Mouse (Mus musculus) CH12.LX (cell line): ENCODE measurements around the gene Thoc5. TPM values are rescaled to one million over a fixed set of nuclear protein-coding genes. Genes with fewer than 3 reads are reported as not detected.
A peak's percentile ranks its signal among the peaks of the same experiment; 100 is the strongest.

Experiments
- DNase-seq: peaks from one replicate; pipeline ENCODE4 v3.0.0-alpha.2; 2013; ENCODE audit errors: extremely low read depth
- H3K27ac ChIP-seq: 2 replicates; pipeline ENCODE4 v1.5.1; 2012; ENCODE audit warnings: low read depth, mild to moderate bottlenecking, control low read depth, moderate library complexity; ENCODE audit not compliant: insufficient read depth
- H3K27me3 ChIP-seq: replicated peaks from 2 replicates; pipeline ENCODE3; 2012; ENCODE audit warnings: inconsistent platforms
- H3K36me3 ChIP-seq, 2 experiments: replicated peaks in 1 of 2; 2 replicates each; pipeline versions ENCODE3 to v1.6.1; 2012; ENCODE audit warnings: inconsistent platforms in 1 of 2, low read length in 1 of 2, mild to moderate bottlenecking in 1 of 2, mixed read lengths in 1 of 2, moderate library complexity in 1 of 2; ENCODE audit not compliant: control insufficient read depth in 1 of 2, insufficient read depth in 1 of 2
- H3K4me1 ChIP-seq, 2 experiments: 2 replicates each; pipeline ENCODE4 v1.6.1; 2012; ENCODE audit warnings: inconsistent platforms in 1 of 2, moderate library complexity in 1 of 2; ENCODE audit not compliant: insufficient read depth in 2 of 2, control insufficient read depth in 1 of 2
- H3K4me2 ChIP-seq: 2 replicates; pipeline ENCODE4 v1.6.1; 2012; ENCODE audit warnings: low read depth, mild to moderate bottlenecking, control low read depth; ENCODE audit not compliant: poor library complexity, insufficient read depth, severe bottlenecking
- H3K4me3 ChIP-seq, 3 experiments: fragments of 150-350 bp in 1 of 3; sonication (generic) in 1 of 3; replicated peaks in 1 of 3; 2 replicates each; pipeline versions ENCODE3 to v1.5.1; 2011 to 2012; ENCODE audit warnings: low read depth in 2 of 3, low read length in 2 of 3, mild to moderate bottlenecking in 2 of 3, moderate library complexity in 2 of 3, control low read depth in 1 of 3, improper control_type of control experiment in 1 of 3, inconsistent platforms in 1 of 3, mixed read lengths in 1 of 3; ENCODE audit not compliant: poor library complexity in 1 of 3
- H3K79me2 ChIP-seq: replicated peaks from 2 replicates; pipeline ENCODE4 v1.6.1; 2012; ENCODE audit warnings: mild to moderate bottlenecking, moderate library complexity; ENCODE audit not compliant: control insufficient read depth, poor library complexity, insufficient read depth, severe bottlenecking; ENCODE audit errors: extremely low read depth
- H3K9ac ChIP-seq: 2 replicates; pipeline ENCODE4 v1.6.1; 2012; ENCODE audit warnings: low read depth, mild to moderate bottlenecking, control low read depth, moderate library complexity; ENCODE audit not compliant: insufficient read depth
- H3K9me3 ChIP-seq: replicated peaks from 2 replicates; pipeline ENCODE3; 2012; ENCODE audit warnings: low read length, inconsistent platforms, mixed read lengths
- BHLHE40 ChIP-seq: IDR thresholded peaks from 2 replicates; pipeline ENCODE4 v1.6.1; 2011; ENCODE audit warnings: mild to moderate bottlenecking, low read depth, low read length, improper control_type of control experiment
- CHD2 ChIP-seq: IDR thresholded peaks from 2 replicates; pipeline ENCODE4 v1.6.1; 2011; ENCODE audit warnings: low read length, improper control_type of control experiment
- CTCF ChIP-seq, 2 experiments: IDR thresholded peaks in 1 of 2; conservative IDR thresholded peaks in 1 of 2; 2 replicates each; pipeline ENCODE4 v1.5.1; 2011 to 2012; ENCODE audit warnings: low read depth in 2 of 2, low read length in 2 of 2, improper control_type of control experiment in 1 of 2, inconsistent platforms in 1 of 2, mild to moderate bottlenecking in 1 of 2, moderate library complexity in 1 of 2
- E2F4 ChIP-seq: IDR thresholded peaks from 2 replicates; pipeline ENCODE4 v1.6.1; 2011; ENCODE audit warnings: low read depth, low read length, improper control_type of control experiment; ENCODE audit not compliant: insufficient replicate concordance
- ELF1 ChIP-seq: IDR thresholded peaks from 2 replicates; pipeline ENCODE4 v1.6.1; 2014; ENCODE audit warnings: low read depth, mild to moderate bottlenecking, inconsistent platforms, low read length, improper control_type of control experiment
- EP300 ChIP-seq: IDR thresholded peaks from 2 replicates; pipeline ENCODE4 v1.6.1; 2011; ENCODE audit warnings: low read length, improper control_type of control experiment
- ETS1 ChIP-seq: conservative IDR thresholded peaks from 2 replicates; pipeline ENCODE4 v1.6.1; 2012; ENCODE audit warnings: low read depth, mild to moderate bottlenecking, inconsistent platforms, low read length, improper control_type of control experiment, moderate library complexity
- GABPA ChIP-seq: IDR thresholded peaks from 2 replicates; pipeline ENCODE4 v1.6.1; 2012; ENCODE audit warnings: low read depth, low read length, improper control_type of control experiment, inconsistent platforms; ENCODE audit not compliant: insufficient replicate concordance
- HCFC1 ChIP-seq: IDR thresholded peaks from 2 replicates; pipeline ENCODE4 v1.6.1; 2012; ENCODE audit warnings: low read depth, mild to moderate bottlenecking, inconsistent platforms, low read length, improper control_type of control experiment
- IRF4 ChIP-seq: IDR thresholded peaks from 2 replicates; pipeline ENCODE4 v1.6.1; 2014; ENCODE audit warnings: low read depth, mild to moderate bottlenecking, inconsistent platforms, low read length, improper control_type of control experiment
- JUN ChIP-seq: IDR thresholded peaks from 2 replicates; pipeline ENCODE4 v1.6.1; 2011; ENCODE audit warnings: low read depth, mild to moderate bottlenecking, low read length, improper control_type of control experiment, moderate library complexity; ENCODE audit not compliant: insufficient read depth
- JUND ChIP-seq: conservative IDR thresholded peaks from 2 replicates; pipeline ENCODE4 v1.6.1; 2011; ENCODE audit warnings: low read depth, low read length, improper control_type of control experiment
- KAT2A ChIP-seq: IDR thresholded peaks from 2 replicates; pipeline ENCODE4 v1.6.1; 2012; ENCODE audit warnings: low read length, improper control_type of control experiment, inconsistent platforms; ENCODE audit not compliant: insufficient replicate concordance
- MAFK ChIP-seq: IDR thresholded peaks from 2 replicates; pipeline ENCODE4 v1.6.1; 2011; ENCODE audit warnings: low read length, improper control_type of control experiment; ENCODE audit not compliant: insufficient replicate concordance
- MAZ ChIP-seq: IDR thresholded peaks from 2 replicates; pipeline ENCODE4 v1.6.1; 2012; ENCODE audit warnings: low read depth, mild to moderate bottlenecking, inconsistent platforms, low read length, improper control_type of control experiment, moderate library complexity
- MEF2A ChIP-seq: IDR thresholded peaks from 2 replicates; pipeline ENCODE4 v1.6.1; 2014; ENCODE audit warnings: low read depth, mild to moderate bottlenecking, inconsistent platforms, low read length, improper control_type of control experiment, borderline replicate concordance
- MXI1 ChIP-seq: IDR thresholded peaks from 2 replicates; pipeline ENCODE4 v1.6.1; 2011; ENCODE audit warnings: mild to moderate bottlenecking, low read depth, low read length, improper control_type of control experiment
- MYC ChIP-seq: IDR thresholded peaks from 2 replicates; pipeline ENCODE4 v1.6.1; 2011; ENCODE audit warnings: low read depth, mild to moderate bottlenecking, improper control_type of control experiment, low read length
- NELFE ChIP-seq: IDR thresholded peaks from 2 replicates; pipeline ENCODE4 v1.6.1; 2011; ENCODE audit warnings: low read depth, low read length, improper control_type of control experiment
- NRF1 ChIP-seq: IDR thresholded peaks from 2 replicates; pipeline ENCODE4 v1.6.1; 2014; ENCODE audit warnings: low read depth, mild to moderate bottlenecking, inconsistent platforms, low read length, improper control_type of control experiment, moderate library complexity
- PAX5 ChIP-seq: IDR thresholded peaks from 2 replicates; pipeline ENCODE4 v1.6.1; 2012; ENCODE audit warnings: low read length, inconsistent platforms, mixed read lengths
- RAD21 ChIP-seq: IDR thresholded peaks from 2 replicates; pipeline ENCODE4 v1.6.1; 2011; ENCODE audit warnings: low read depth, mild to moderate bottlenecking, low read length, improper control_type of control experiment, moderate library complexity
- RCOR1 ChIP-seq: conservative IDR thresholded peaks from 2 replicates; pipeline ENCODE4 v1.6.1; 2012; ENCODE audit warnings: low read depth, mild to moderate bottlenecking, inconsistent platforms, low read length, improper control_type of control experiment
- TBP ChIP-seq: conservative IDR thresholded peaks from 2 replicates; pipeline ENCODE4 v1.6.1; 2011; ENCODE audit warnings: low read depth, low read length, improper control_type of control experiment
- TCF12 ChIP-seq: IDR thresholded peaks from 2 replicates; pipeline ENCODE4 v1.6.1; 2014; ENCODE audit warnings: low read depth, mild to moderate bottlenecking, inconsistent platforms, low read length, improper control_type of control experiment
- UBTF ChIP-seq: IDR thresholded peaks from 2 replicates; pipeline ENCODE4 v1.6.1; 2012; ENCODE audit warnings: low read depth, mild to moderate bottlenecking, inconsistent platforms, low read length, improper control_type of control experiment, moderate library complexity
- ZKSCAN1 ChIP-seq: IDR thresholded peaks from 2 replicates; pipeline ENCODE4 v1.6.1; 2012; ENCODE audit warnings: low read depth, inconsistent platforms, low read length, improper control_type of control experiment, borderline replicate concordance
- dilution Hi-C: fragments of 300-500 bp; cut with MboI; formaldehyde crosslinking; loops from 2 replicates; pipeline ENCODE4 v1.14.3; 2020; ENCODE audit warnings: low sequenced_read_pairs; ENCODE audit not compliant: extremely low pct_unique_long_range_greater_than_20kb, extremely low pct_ligation_motif_present
- in situ Hi-C: fragments of 300-500 bp; cut with MboI; formaldehyde crosslinking; loops from 3 replicates; pipeline ENCODE4 v1.14.3; 2019; ENCODE audit warnings: low sequenced_read_pairs, low pct_ligation_motif_present, low pct_unique_long_range_greater_than_20kb, mixed read lengths
- polyA plus RNA-seq: library from polyadenylated mRNA; unstranded; fragments of >175 nt; gene quantifications from 2 replicates; pipeline ENCODE4 v1.2.1, GENCODE M21; 2012; ENCODE audit warnings: low read depth; ENCODE audit not compliant: insufficient read length
- total RNA-seq, 2 experiments: library from RNA; depleted of rRNA; stranded (reverse); fragments of 300-350 nt in 1 of 2; fragments of >200 nt in 1 of 2; gene quantifications; 2 replicates each; pipeline ENCODE4 v1.2.3; 2012 to 2014

Gene Thoc5
- total and polyA plus RNA-seq, 3 experiments: 37.7 to 83.8 (median 62.7) TPM

DNA sequence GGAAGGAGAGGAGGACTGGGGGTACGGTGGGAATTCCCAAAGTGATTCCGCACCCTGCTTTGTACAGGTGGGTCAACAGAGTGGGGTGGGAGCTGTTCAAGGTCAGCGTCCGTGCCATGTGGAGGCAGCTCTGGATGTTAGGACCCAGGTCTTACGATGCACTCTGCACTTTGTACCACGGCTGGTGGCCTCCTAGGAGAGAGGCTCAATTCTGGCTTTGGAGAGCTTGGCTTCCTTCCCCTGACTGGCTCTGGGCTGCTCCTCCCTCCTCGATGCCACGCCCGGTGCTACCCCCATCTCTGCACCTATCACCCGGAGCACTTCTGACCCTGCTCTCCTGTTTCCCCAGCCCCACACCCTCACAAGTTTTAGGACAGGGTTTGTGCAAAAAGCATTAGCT is 20.6 kb upstream of the Thoc5 start:
- TF ChIP-seq MXI1: no peak
- TF ChIP-seq KAT2A: no peak
- no peak for TF ChIP-seq IRF4
- no peak for TF ChIP-seq ETS1
- TF ChIP-seq HCFC1: no peak
- no peak for TF ChIP-seq NRF1
- no peak for TF ChIP-seq RAD21
- no peak for TF ChIP-seq JUND
- no peak for TF ChIP-seq GABPA
- no peak for TF ChIP-seq ELF1
- TF ChIP-seq UBTF: no peak; the same call in 1 of the 2 replicates
- no peak for TF ChIP-seq PAX5
- no peak for TF ChIP-seq CTCF (conservative IDR thresholded peaks at IDR 0.05 in 1 of 2, IDR thresholded peaks at IDR 0.05 in 1 of 2; ENCODE audit: low read depth in 2 of 2, low read length in 2 of 2)
- no peak for TF ChIP-seq MYC
- TF ChIP-seq JUN: no peak
- H3K9me3 ChIP-seq: peaks cover 9% of the 10 kb centered on the region
- in situ Hi-C loops: no loop called here
- peaks cover 4% of the 10 kb centered on the region; the same call in 1 of the 2 replicates for H3K79me2 ChIP-seq
- DNase-seq: no peak
- peak overlapping the region; percentile 75 to 93 (median 75) for H3K4me3 ChIP-seq
- peaks cover 19 to 44% of the 10 kb centered on the region in 2 experiments for H3K4me1 ChIP-seq
- dilution Hi-C loops: no loop called here
- no peaks in the 10 kb centered on the region for H3K27me3 ChIP-seq
- H3K27ac ChIP-seq: no peak overlapping the region
- H3K9ac ChIP-seq: peak overlapping the region; percentile 35; the same call in 1 of the 2 replicates
- H3K4me2 ChIP-seq: peak overlapping the region; percentile 76
- H3K36me3 ChIP-seq: peaks cover 5 to 25% of the 10 kb centered on the region in 2 experiments

DNA sequence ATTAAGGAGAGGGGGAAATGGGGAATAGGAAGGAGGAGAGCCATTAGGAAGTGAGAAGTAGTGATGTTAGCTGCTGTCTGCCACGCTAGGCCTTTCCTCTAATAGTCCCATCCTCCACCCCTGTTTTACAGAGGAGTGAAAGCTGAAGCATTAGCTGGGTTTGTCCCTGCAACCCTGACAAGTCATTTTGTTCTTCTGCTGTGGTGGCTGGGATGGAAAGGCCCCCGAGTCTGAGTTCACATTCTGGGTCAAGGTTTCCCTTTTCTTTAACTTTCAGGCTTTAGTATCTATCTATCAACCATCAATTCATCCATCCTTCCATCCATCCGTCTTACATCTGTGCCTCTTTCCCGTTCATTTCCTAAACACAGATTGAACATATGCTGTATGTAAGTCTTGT is 14.0 kb upstream of the Thoc5 start:
- dilution Hi-C loops: no loop called here
- peak overlapping the region in 1 of 3 experiments; percentile 2 for H3K4me3 ChIP-seq
- peaks cover 6% of the 10 kb centered on the region for H3K9me3 ChIP-seq
- peak overlapping the region; percentile 29 for H3K4me2 ChIP-seq
- TF ChIP-seq JUND: peak; percentile 85
- TF ChIP-seq RCOR1: peak; percentile 90
- TF ChIP-seq PAX5: no peak
- peak; percentile 96 for TF ChIP-seq EP300
- TF ChIP-seq E2F4: no peak
- no peak for TF ChIP-seq CTCF (conservative IDR thresholded peaks at IDR 0.05 in 1 of 2, IDR thresholded peaks at IDR 0.05 in 1 of 2; ENCODE audit: low read depth in 2 of 2, low read length in 2 of 2)
- peak; percentile 84 for TF ChIP-seq MEF2A
- TF ChIP-seq MAZ: peak; percentile 55; the same call in 1 of the 2 replicates
- TF ChIP-seq MAFK: peak; percentile 83
- TF ChIP-seq NRF1: no peak
- no peak; the same call in 1 of the 2 replicates for TF ChIP-seq RAD21
- no peak for TF ChIP-seq ELF1
- TF ChIP-seq CHD2: peak; percentile 93
- peak; percentile 65; the same call in 1 of the 2 replicates for TF ChIP-seq MYC
- peak; percentile 81 for TF ChIP-seq TCF12
- no peak; the same call in 1 of the 2 replicates for TF ChIP-seq NELFE
- peak; percentile 67; the same call in 1 of the 2 replicates for TF ChIP-seq BHLHE40
- TF ChIP-seq HCFC1: peak; percentile 36; the same call in 1 of the 2 replicates
- no peak for TF ChIP-seq ZKSCAN1
- peak; percentile 66 for TF ChIP-seq ETS1
- TF ChIP-seq IRF4: peak; percentile 99
- peak; percentile 70 for TF ChIP-seq TBP
- TF ChIP-seq JUN: peak; percentile 80
- TF ChIP-seq, all 38 proteins: peak for 15
- Histone ChIP-seq H3K9ac (peak overlapping the region; percentile 43; the same call in 1 of the 2 replicates), H3K27ac (peak overlapping the region; percentile 93), H3K79me2 (peaks cover 3% of the 10 kb centered on the region; the same call in 1 of the 2 replicates), H3K4me1 (peaks cover 24 to 69% of the 10 kb centered on the region in 2 experiments), H3K36me3 (peaks cover 22 to 45% of the 10 kb centered on the region in 2 experiments), H3K27me3 (no peaks in the 10 kb centered on the region)
- peak; percentile 92 for DNase-seq
- in situ Hi-C loops: no loop called here
